Mouse (Mus musculus) heart, adult 2 months (tissue): ENCODE measurements around the gene Car10.

ENCODE experiments used
- CTCF ChIP-seq: fragments of 200-600 bp; IDR thresholded peaks from 2 replicates; pipeline ENCODE4 v1.8.1; 2022; ENCODE audit warnings: antibody characterized with exemption, mild to moderate bottlenecking, moderate library complexity
- POLR2A ChIP-seq: fragments of 200-500 bp; IDR thresholded peaks from 2 replicates; pipeline ENCODE4 v1.6.1; 2011; ENCODE audit warnings: mild to moderate bottlenecking, low read depth, low read length, control low read depth; ENCODE audit not compliant: insufficient read depth

DNA sequence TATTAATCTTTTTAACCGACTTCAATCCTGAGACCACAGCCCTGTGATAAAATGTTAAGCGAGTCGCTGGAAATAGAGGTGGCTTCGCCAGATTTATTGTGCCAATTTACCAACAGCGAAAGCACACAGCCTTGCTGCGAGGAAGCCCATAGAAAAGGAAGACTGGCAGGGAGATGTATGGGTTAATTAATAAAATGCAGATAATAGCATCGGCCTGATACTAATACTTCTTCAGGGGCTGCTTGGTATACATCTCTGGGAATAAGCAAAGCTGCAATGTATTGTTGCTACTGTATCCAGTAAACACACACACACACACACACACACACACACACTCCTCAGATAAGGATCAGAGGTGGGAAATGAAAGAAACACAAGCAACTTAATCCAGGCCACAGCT is 462.7 kb downstream of the Car10 start:
- no peak for TF ChIP-seq POLR2A
- TF ChIP-seq CTCF, result no peak
